Mouse (Mus musculus) embryonic facial prominence, embryonic 14.5 days (tissue): ENCODE data around the gene Dnah7b. TPM values are rescaled to one million over a fixed set of nuclear protein-coding genes. Genes with fewer than 3 reads are reported as not detected.
"Not testable (repeated sequence)": the region's sequence is repeated elsewhere in the genome, so short reads cannot be mapped to it uniquely, and the experiment has no call there.

Source experiments
- ATAC-seq: fragments of 200-750 bp; cut with Nextera tagmentation; 2 replicates; pipeline ENCODE4 v1.8.0; 2017; ENCODE audit warnings: low read depth, moderate number of reproducible peaks, moderate TSS enrichment
- DNase-seq: peaks from one replicate; pipeline ENCODE4 v3.0.0-alpha.2; 2015; ENCODE audit warnings: low spot score
- H3K27ac ChIP-seq: fragments of 300-500 bp; sonication (generic); replicated peaks from 2 replicates; pipeline ENCODE4 v1.5.1; 2014; ENCODE audit warnings: low read depth, mild to moderate bottlenecking, low read length, moderate library complexity
- H3K27me3 ChIP-seq: fragments of 300-500 bp; sonication (generic); replicated peaks from 2 replicates; pipeline ENCODE4 v1.6.1; 2014; ENCODE audit warnings: low read length; ENCODE audit not compliant: control insufficient read depth, insufficient read depth
- H3K36me3 ChIP-seq: fragments of 300-500 bp; sonication (generic); 2 replicates; pipeline ENCODE4 v1.6.1; 2014; ENCODE audit warnings: low read length, mixed read lengths; ENCODE audit not compliant: control insufficient read depth, insufficient read depth
- H3K4me1 ChIP-seq: fragments of 300-500 bp; sonication (generic); 2 replicates; pipeline ENCODE4 v1.6.1; 2014; ENCODE audit warnings: antibody characterized with exemption, low read length; ENCODE audit not compliant: control insufficient read depth, insufficient read depth
- H3K4me2 ChIP-seq: fragments of 300-500 bp; sonication (generic); 2 replicates; pipeline ENCODE4 v1.6.1; 2014; ENCODE audit warnings: low read depth, mild to moderate bottlenecking, low read length, moderate library complexity, mixed read lengths
- H3K4me3 ChIP-seq: fragments of 300-500 bp; sonication (generic); 2 replicates; pipeline ENCODE4 v1.5.1; 2014; ENCODE audit warnings: low read depth, mild to moderate bottlenecking, low read length
- H3K9ac ChIP-seq: fragments of 300-500 bp; sonication (generic); 2 replicates; pipeline ENCODE4 v1.6.1; 2014; ENCODE audit warnings: low read depth, mild to moderate bottlenecking, low read length, moderate library complexity, mixed read lengths
- H3K9me3 ChIP-seq: fragments of 300-500 bp; sonication (generic); 2 replicates; pipeline ENCODE4 v1.6.1; 2016; ENCODE audit warnings: low read length; ENCODE audit not compliant: control insufficient read depth
- WGBS: fragments of 180-500 bp; shearing (Covaris S2); extraction: QIAGEN DNeasy Blood & Tissue Kit; methylation state at CpG from one replicate; pipeline ENCODE4 v1.1.7; 2014; 5-methylcytosine and 5-hydroxymethylcytosine counted together
- polyA plus RNA-seq: library from polyadenylated mRNA; unstranded; fragments of >200 nt; fragmentation: Nextera tagmentation; extraction: Ambion mirVana; gene quantifications from 2 replicates; pipeline ENCODE4 v1.2.1, GENCODE M21; 2014

The Dnah7b gene
- polyA plus RNA-seq, 1 experiment from 2014 or later, result 1.6 TPM

DNA sequence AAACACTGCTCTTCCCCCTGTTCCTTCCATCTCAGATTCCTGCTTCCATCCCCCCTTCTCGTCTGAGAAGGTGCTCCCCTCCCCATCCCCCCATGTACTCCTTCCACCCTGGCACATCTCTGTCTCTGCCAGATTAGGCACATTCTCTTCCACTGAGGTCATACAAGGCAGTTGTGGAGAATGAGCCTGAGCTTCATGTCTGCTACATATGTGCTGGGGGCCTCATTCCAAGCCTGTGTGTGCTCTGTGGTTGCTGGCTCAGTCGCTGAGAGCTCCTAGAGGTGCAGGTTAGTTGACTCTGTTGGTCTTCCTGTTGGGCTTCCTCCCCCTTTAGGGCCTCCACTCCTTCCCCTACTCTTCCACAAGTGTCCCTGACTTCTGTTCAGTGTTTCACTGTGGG, 34.4 kb downstream of the Dnah7b start:
- no peak overlapping the region for H3K4me3 ChIP-seq
- WGBS, result 72% methylated on average over 2 of the region's 2 CpGs

DNA sequence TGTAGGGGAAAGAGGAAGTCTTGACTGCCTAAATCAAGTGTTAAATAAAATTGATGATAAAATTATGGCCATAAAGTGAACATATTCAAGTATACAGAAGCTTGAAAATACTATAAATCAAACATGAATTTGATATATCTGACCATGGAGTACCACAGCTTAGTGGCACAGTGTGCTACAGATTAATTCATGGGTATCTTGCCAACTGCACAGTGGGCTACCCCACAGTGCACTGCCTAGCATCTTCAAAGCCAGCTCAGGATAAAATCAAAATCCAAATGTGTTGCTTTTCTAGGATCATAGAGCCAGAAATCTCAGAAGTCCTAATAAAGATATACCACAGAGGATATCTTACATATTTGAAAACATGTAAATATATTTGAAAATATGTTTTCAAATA, 46.5 kb downstream of the Dnah7b start:
- not testable (repeated sequence) for ATAC-seq

More for the DNA sequence above, 34.4 kb downstream of the Dnah7b start:
- Histone ChIP-seq H3K9ac (no peak overlapping the region), H3K4me2 (no peak overlapping the region), H3K27me3 (no peaks in the 10 kb centered on the region), H3K9me3 (no peaks in the 10 kb centered on the region), H3K4me1 (no peaks in the 10 kb centered on the region), H3K36me3 (no peaks in the 10 kb centered on the region), H3K27ac (no peak overlapping the region)
- ATAC-seq (no peak), DNase-seq (no peak)

DNA sequence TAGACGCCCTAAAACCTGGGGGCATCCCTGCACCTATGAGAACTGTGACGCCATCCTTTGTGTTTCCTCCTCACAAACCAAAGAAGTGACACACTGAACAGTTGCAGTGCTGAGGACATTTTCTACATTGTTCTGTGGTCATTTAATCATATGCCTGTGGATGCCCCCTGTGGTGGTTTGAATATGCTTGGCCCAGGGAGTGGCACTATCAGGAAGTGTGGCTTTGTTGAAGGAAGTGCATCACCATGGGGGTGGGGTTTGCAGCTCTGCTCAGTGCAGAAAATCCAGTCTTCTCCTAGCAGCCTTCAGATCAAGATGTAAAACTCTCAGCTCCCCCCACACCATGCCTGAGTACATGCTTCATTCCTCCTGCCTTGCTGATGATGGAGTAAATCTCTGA, 51.1 kb downstream of the Dnah7b start:
- H3K36me3 ChIP-seq, H3K9ac ChIP-seq, H3K4me3 ChIP-seq, H3K4me2 ChIP-seq, H3K27me3 ChIP-seq, DNase-seq, H3K9me3 ChIP-seq, ATAC-seq, H3K4me1 ChIP-seq, H3K27ac ChIP-seq: not testable (repeated sequence)
- 78% methylated on average over 2 of the region's 2 CpGs for WGBS

More for the DNA sequence above, 46.5 kb downstream of the Dnah7b start:
- H3K4me2 ChIP-seq, H3K4me1 ChIP-seq, H3K27ac ChIP-seq, H3K9ac ChIP-seq, H3K27me3 ChIP-seq, H3K36me3 ChIP-seq, H3K9me3 ChIP-seq, H3K4me3 ChIP-seq, DNase-seq: not testable (repeated sequence)

DNA sequence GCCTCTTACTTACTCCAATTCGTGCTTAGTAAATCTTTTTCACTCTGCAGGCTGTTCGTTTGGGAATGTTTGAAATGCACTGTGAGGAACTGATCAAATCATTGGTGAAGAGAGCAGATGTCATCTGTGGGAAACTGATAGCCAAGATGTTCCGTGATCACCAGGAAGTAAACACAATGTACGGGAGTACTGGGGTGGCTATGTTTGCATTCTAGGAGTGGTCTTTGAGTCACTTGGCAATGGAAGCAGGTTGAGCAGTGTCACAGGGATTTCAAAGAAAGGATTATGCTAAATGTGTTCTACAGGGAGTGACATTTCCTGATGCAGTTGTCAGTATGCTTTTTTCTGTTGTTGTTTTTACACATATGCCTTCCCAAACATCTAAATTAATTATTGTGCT, 61.9 kb downstream of the Dnah7b start:
- Histone ChIP-seq H3K9me3 (no peaks in the 10 kb centered on the region), H3K9ac (no peak overlapping the region), H3K4me2 (no peak overlapping the region), H3K27ac (no peak overlapping the region), H3K36me3 (no peaks in the 10 kb centered on the region), H3K4me3 (no peak overlapping the region), H3K27me3 (no peaks in the 10 kb centered on the region), H3K4me1 (no peaks in the 10 kb centered on the region)
- no peak for ATAC-seq
- no peak for DNase-seq
- WGBS, result 67% methylated on average over 4 of the region's 4 CpGs

DNA sequence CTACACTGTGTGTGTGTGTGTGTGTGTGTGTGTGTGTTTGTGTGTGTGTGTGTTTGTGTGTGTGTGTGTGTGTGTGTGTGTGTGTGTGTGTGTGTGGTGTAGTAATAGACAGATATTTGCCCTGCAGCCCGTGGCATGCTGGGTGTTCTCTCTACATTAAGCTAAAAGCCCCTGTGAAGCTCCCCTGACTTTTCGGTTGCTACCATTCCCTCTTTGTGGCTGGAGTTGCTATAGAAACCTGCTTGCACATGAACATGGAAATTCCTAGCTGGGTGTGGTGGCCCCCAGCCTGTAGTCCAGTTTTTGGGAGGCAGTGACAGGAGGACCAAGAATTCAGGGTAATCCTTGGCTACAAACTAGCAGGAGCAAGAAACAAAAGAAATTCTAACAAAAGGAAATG, 130.7 kb downstream of the Dnah7b start:
- not testable (repeated sequence) for H3K27me3 ChIP-seq, DNase-seq, H3K36me3 ChIP-seq, H3K27ac ChIP-seq, H3K9ac ChIP-seq, ATAC-seq, H3K4me1 ChIP-seq, H3K4me3 ChIP-seq, H3K4me2 ChIP-seq, H3K9me3 ChIP-seq
- WGBS, result 61% methylated on average over 2 of the region's 2 CpGs

DNA sequence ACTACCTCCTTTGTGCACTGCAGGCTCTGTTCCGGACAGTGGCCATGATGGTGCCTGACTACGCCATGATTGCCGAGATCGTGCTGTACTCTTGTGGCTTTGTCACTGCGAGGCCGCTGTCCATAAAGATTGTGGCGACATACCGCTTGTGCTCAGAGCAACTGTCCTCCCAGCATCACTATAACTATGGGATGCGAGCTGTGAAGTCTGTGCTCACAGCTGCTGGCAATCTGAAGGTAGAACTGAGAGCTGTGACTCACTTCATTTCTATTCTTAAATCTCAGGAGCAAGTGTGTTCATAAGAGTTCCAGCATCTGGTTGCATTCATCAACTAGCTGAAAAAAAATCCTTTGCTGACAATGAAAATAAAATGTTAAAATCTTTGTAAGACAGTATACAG, 135.1 kb downstream of the Dnah7b start:
- not testable (repeated sequence) for H3K27ac ChIP-seq, H3K4me3 ChIP-seq, ATAC-seq, H3K9ac ChIP-seq, H3K4me2 ChIP-seq, H3K27me3 ChIP-seq, H3K36me3 ChIP-seq, H3K9me3 ChIP-seq, DNase-seq, H3K4me1 ChIP-seq
- 89% methylated on average over 9 of the region's 9 CpGs for WGBS

DNA sequence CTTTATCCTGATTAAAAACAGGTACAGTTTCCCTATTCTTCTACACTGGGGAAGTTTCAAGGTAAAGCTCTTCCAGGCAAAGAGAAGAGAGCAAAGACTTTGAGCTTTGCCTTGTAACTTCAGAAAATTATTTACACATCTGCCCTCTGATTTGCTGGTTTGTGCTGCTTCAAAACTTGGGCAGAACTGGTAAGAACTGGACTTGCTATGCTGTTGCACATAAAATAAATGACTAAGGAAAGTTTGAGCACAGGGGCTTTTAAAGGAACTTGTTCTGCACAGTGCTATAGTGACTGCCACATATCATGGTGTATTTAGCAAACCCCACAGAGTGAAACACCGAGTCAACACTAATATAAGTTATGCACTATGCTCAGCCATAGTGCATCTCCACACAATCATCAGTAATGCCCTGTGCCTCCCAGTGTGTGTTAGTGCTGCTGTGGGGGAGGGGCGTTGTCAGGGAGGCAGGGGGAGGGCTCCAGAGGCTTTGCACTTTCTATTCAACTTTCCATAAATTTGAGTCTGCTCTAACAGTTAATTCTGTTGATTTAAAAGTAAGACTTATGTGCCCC, 144.0 kb downstream of the Dnah7b start:
- not testable (repeated sequence) for H3K9ac ChIP-seq, H3K27ac ChIP-seq, H3K4me2 ChIP-seq, H3K27me3 ChIP-seq, ATAC-seq, H3K4me3 ChIP-seq, DNase-seq, H3K4me1 ChIP-seq, H3K9me3 ChIP-seq, H3K36me3 ChIP-seq
- 93% methylated on average over 2 of the region's 2 CpGs for WGBS

DNA sequence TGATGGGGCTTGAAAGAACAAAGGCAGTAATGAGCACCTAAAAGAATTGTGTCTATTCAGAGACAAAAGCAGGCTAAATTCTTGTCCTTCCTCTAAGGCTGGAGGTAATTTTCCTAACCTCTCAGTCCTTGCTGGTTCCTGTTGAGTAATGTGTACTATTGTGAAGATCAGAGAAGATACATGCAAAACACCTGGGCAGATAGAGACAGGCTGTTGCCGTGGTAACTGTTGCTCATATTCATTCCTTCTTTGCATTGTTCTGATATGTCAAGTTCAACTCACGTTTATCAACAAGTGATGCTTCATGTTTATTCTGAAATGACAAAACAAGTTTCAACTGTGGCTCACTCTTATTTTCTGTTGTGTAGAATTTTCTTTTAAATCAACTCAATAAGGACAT, 156.6 kb downstream of the Dnah7b start:
- not testable (repeated sequence) for H3K27me3 ChIP-seq, H3K36me3 ChIP-seq, H3K4me2 ChIP-seq, DNase-seq, H3K4me3 ChIP-seq, H3K9ac ChIP-seq, H3K9me3 ChIP-seq, H3K4me1 ChIP-seq, ATAC-seq, H3K27ac ChIP-seq
- 77% methylated on average over 2 of the region's 2 CpGs for WGBS

DNA sequence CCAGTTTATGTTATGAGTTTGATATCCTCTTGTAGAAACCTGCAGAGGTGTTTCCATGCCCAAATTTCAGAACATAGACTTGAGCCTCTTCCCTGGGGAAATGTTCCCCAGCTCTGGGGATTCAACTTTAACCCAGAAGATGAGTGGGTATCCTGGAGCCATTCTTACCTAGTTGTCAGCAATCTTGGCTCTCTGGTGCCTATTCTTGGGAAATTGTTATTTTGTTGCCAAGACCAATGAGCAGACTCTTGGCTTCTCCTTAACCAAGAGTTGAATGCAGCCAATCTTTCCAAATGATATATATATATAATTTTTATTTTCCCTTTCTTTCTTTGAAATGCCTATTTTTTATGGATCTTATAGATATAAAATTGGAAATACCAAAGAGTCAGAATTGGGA, 160.0 kb downstream of the Dnah7b start:
- H3K9me3 ChIP-seq, H3K9ac ChIP-seq, H3K4me3 ChIP-seq, ATAC-seq, H3K27me3 ChIP-seq, DNase-seq, H3K4me2 ChIP-seq, H3K4me1 ChIP-seq, H3K36me3 ChIP-seq, H3K27ac ChIP-seq: not testable (repeated sequence)
